Mouse (Mus musculus) intestine, embryonic 14.5 days (tissue): ENCODE data around the gene Rbm12b1. TPM values are rescaled to one million over a fixed set of nuclear protein-coding genes. Genes with fewer than 3 reads are reported as not detected.

ENCODE experiments used
- polyA plus RNA-seq: library from polyadenylated mRNA; unstranded; fragments of >200 nt; fragmentation: Nextera tagmentation; extraction: Ambion mirVana; gene quantifications from 2 replicates; pipeline ENCODE4 v1.2.1, GENCODE M21; 2014

Rbm12b1 gene
- polyA plus RNA-seq, 1 experiment from 2014 or later, result 5.3 TPM

Other genes with a start within 250 kb of the Rbm12b1 start
- gene Gm10604, start 159.0 kb upstream of the Rbm12b1 start, polyA plus RNA-seq, result 0.31 and 0.54 TPM in 2 replicates
- gene Rbm12b2, start 50.8 kb upstream of the Rbm12b1 start, polyA plus RNA-seq, result 11.2 and 12.6 TPM in 2 replicates
- gene Fam92a, start 31.8 kb downstream of the Rbm12b1 start, polyA plus RNA-seq, result 74.7 and 82.8 TPM in 2 replicates